Mouse (Mus musculus): ENCODE data around the gene Fam120b. TPM values are rescaled to one million over a fixed set of nuclear protein-coding genes. Genes with fewer than 3 reads are reported as not detected.

Gene Fam120b
- polyA plus RNA-seq (2014; fragmentation: Nextera tagmentation; extraction: Ambion mirVana) = 30.3 and 30.7 TPM in 2 replicates

GRCm38 (mm10) chr17:15395997-15396675 is at the start of gene Fam120b:
Gene Fam120b, plus strand, starts transcription at chr17:15396202.
- 1% methylated on average over 31 of the region's 31 CpGs for WGBS
- H3K36me3 ChIP-seq (ENCODE audit: control insufficient read depth, insufficient read depth, low read length) = no peaks in the 10 kb centered on the region

GRCm38 (mm10) chr17:15350152-15350551 is 45.9 kb upstream of the Fam120b start:
- Histone ChIP-seq H3K27ac (ENCODE audit: low read length) (no peak overlapping the region), H3K4me2 (replicated peaks; ENCODE audit: low read depth, low read length) (no peak overlapping the region), H3K36me3 (ENCODE audit: control insufficient read depth, insufficient read depth, low read length) (no peaks in the 10 kb centered on the region), H3K9me3 (ENCODE audit: control insufficient read depth, low read depth, low read length) (no peaks in the 10 kb centered on the region), H3K9ac (replicated peaks; ENCODE audit: low read depth, low read length) (no peak overlapping the region), H3K4me1 (ENCODE audit: control insufficient read depth, insufficient read depth, low read length) (no peaks in the 10 kb centered on the region), H3K4me3 (ENCODE audit: low read depth, low read length) (no peak overlapping the region), H3K27me3 (ENCODE audit: control insufficient read depth, insufficient read depth, low read length) (no peaks in the 10 kb centered on the region)
- 73% methylated on average over 2 of the region's 2 CpGs for WGBS
- no peak for ATAC-seq (ENCODE audit: insufficient number of reproducible peaks, insufficient read depth, low FRiP score, low read depth)

More at GRCm38 (mm10) chr17:15395997-15396675, at the start of gene Fam120b:
- peak within 1 kb of the TSS; percentile 89 for H3K27ac ChIP-seq (ENCODE audit: low read length)
- H3K4me2 ChIP-seq (replicated peaks; ENCODE audit: low read depth, low read length) = peak within 1 kb of the TSS; percentile 86
- peak; percentile 98 for ATAC-seq (ENCODE audit: insufficient number of reproducible peaks, insufficient read depth, low FRiP score, low read depth)
- H3K4me1 ChIP-seq (ENCODE audit: control insufficient read depth, insufficient read depth, low read length) = peaks cover 6% of the 10 kb centered on the region; the same call in 1 of the 2 replicates
- peak within 1 kb of the TSS; percentile 88 for H3K4me3 ChIP-seq (ENCODE audit: low read depth, low read length)
- H3K27me3 ChIP-seq (ENCODE audit: control insufficient read depth, insufficient read depth, low read length) = no peaks in the 10 kb centered on the region
- peak within 1 kb of the TSS; percentile 78 for H3K9ac ChIP-seq (replicated peaks; ENCODE audit: low read depth, low read length)
- no peaks in the 10 kb centered on the region for H3K9me3 ChIP-seq (ENCODE audit: control insufficient read depth, low read depth, low read length)

GRCm38 (mm10) chr17:15352869-15353610 is 43.0 kb upstream of the Fam120b start:
- Histone ChIP-seq H3K9me3 (ENCODE audit: control insufficient read depth, low read depth, low read length) (no peaks in the 10 kb centered on the region), H3K36me3 (ENCODE audit: control insufficient read depth, insufficient read depth, low read length) (no peaks in the 10 kb centered on the region), H3K9ac (replicated peaks; ENCODE audit: low read depth, low read length) (no peak overlapping the region), H3K27me3 (ENCODE audit: control insufficient read depth, insufficient read depth, low read length) (no peaks in the 10 kb centered on the region), H3K4me2 (replicated peaks; ENCODE audit: low read depth, low read length) (no peak overlapping the region), H3K27ac (ENCODE audit: low read length) (no peak overlapping the region), H3K4me3 (ENCODE audit: low read depth, low read length) (no peak overlapping the region), H3K4me1 (ENCODE audit: control insufficient read depth, insufficient read depth, low read length) (no peaks in the 10 kb centered on the region)
- WGBS = 61% methylated on average over 10 of the region's 10 CpGs
- no peak for ATAC-seq (ENCODE audit: insufficient number of reproducible peaks, insufficient read depth, low FRiP score, low read depth)

DNA sequence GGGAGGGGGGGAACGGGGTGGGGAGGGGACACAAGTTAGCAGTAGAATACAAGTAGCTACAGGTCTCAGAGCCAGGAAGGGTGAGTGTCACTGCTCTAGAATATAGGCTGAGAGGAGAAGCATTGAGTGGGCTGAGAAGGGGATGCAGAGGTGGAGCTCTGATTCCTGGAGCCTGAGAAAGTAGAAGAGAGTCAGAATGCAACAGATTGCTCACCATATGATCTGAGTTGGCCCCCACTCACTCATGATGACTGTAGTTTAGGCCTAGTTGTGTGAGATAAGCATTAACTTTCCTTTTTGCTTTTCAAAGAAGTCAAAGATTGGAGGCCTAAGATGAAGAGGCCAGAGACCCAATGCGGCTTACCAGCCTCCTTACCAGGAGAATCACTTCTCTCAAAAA is 42.0 kb upstream of the Fam120b start:
- Histone ChIP-seq H3K4me2 (replicated peaks; ENCODE audit: low read depth, low read length) (no peak overlapping the region), H3K27me3 (ENCODE audit: control insufficient read depth, insufficient read depth, low read length) (no peaks in the 10 kb centered on the region), H3K27ac (ENCODE audit: low read length) (no peak overlapping the region), H3K4me3 (ENCODE audit: low read depth, low read length) (no peak overlapping the region), H3K4me1 (ENCODE audit: control insufficient read depth, insufficient read depth, low read length) (no peaks in the 10 kb centered on the region), H3K9ac (replicated peaks; ENCODE audit: low read depth, low read length) (no peak overlapping the region), H3K36me3 (ENCODE audit: control insufficient read depth, insufficient read depth, low read length) (no peaks in the 10 kb centered on the region), H3K9me3 (ENCODE audit: control insufficient read depth, low read depth, low read length) (no peaks in the 10 kb centered on the region)
- no peak for ATAC-seq (ENCODE audit: insufficient number of reproducible peaks, insufficient read depth, low FRiP score, low read depth)
- WGBS = 75% methylated on average over 2 of the region's 2 CpGs

DNA sequence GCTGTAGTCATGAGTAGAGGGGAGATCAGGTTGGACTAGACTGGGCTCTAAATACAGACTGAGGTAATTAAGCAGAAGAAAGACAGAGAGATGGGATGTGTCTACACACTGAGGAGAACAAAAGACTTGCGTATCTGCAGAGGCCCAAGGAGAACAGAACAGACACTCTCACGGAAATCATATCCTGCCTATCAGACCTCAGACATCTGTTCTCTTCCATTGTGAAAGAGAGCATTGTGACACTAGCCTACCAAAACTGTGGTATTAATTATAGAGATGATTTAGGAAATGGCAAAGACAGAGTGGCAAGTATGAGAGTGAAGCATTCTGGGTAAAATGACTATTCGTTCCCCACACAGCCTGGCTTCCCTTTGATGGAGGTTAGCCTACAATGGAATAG is 40.9 kb upstream of the Fam120b start:
- ATAC-seq (ENCODE audit: insufficient number of reproducible peaks, insufficient read depth, low FRiP score, low read depth) = no peak
- Histone ChIP-seq H3K4me3 (ENCODE audit: low read depth, low read length) (no peak overlapping the region), H3K36me3 (ENCODE audit: control insufficient read depth, insufficient read depth, low read length) (no peaks in the 10 kb centered on the region), H3K27ac (ENCODE audit: low read length) (no peak overlapping the region), H3K9ac (replicated peaks; ENCODE audit: low read depth, low read length) (no peak overlapping the region), H3K9me3 (ENCODE audit: control insufficient read depth, low read depth, low read length) (no peaks in the 10 kb centered on the region), H3K4me2 (replicated peaks; ENCODE audit: low read depth, low read length) (no peak overlapping the region), H3K27me3 (ENCODE audit: control insufficient read depth, insufficient read depth, low read length) (no peaks in the 10 kb centered on the region), H3K4me1 (ENCODE audit: control insufficient read depth, insufficient read depth, low read length) (no peaks in the 10 kb centered on the region)
- 88% methylated on average over 3 of the region's 3 CpGs for WGBS

GRCm38 (mm10) chr17:15356526-15356925 is 39.5 kb upstream of the Fam120b start:
- no peak for ATAC-seq (ENCODE audit: insufficient number of reproducible peaks, insufficient read depth, low FRiP score, low read depth)
- WGBS = 78% methylated on average over 5 of the region's 5 CpGs

DNA sequence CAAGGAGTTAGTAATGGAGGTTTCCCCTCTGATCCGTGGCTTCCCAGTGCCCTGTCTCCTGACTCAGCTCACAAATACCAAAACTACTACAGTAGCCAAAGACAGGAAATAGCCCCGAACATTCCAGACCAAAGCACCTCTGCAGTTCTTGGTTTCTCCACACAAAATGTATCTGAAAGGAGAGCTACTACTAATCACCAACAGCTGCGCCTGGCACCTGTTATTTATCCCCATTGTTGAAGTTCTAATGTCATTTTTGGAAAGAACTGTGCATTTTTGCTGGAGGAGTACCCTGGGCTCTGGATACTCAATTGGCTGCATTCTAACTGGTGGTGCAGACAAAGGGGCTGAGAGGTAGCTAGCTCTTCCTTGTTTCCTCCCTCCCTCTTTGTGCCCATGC is 38.9 kb upstream of the Fam120b start:
- Histone ChIP-seq H3K4me3 (ENCODE audit: low read depth, low read length) (no peak overlapping the region), H3K4me2 (replicated peaks; ENCODE audit: low read depth, low read length) (no peak overlapping the region), H3K9ac (replicated peaks; ENCODE audit: low read depth, low read length) (no peak overlapping the region), H3K27me3 (ENCODE audit: control insufficient read depth, insufficient read depth, low read length) (no peaks in the 10 kb centered on the region), H3K36me3 (ENCODE audit: control insufficient read depth, insufficient read depth, low read length) (no peaks in the 10 kb centered on the region), H3K4me1 (ENCODE audit: control insufficient read depth, insufficient read depth, low read length) (no peaks in the 10 kb centered on the region), H3K27ac (ENCODE audit: low read length) (no peak overlapping the region), H3K9me3 (ENCODE audit: control insufficient read depth, low read depth, low read length) (no peaks in the 10 kb centered on the region)
- ATAC-seq (ENCODE audit: insufficient number of reproducible peaks, insufficient read depth, low FRiP score, low read depth) = no peak
- WGBS = 62% methylated on average over 3 of the region's 3 CpGs

More at GRCm38 (mm10) chr17:15356526-15356925, 39.5 kb upstream of the Fam120b start:
- Histone ChIP-seq H3K27ac (ENCODE audit: low read length) (no peak overlapping the region), H3K36me3 (ENCODE audit: control insufficient read depth, insufficient read depth, low read length) (no peaks in the 10 kb centered on the region), H3K4me2 (replicated peaks; ENCODE audit: low read depth, low read length) (no peak overlapping the region), H3K9me3 (ENCODE audit: control insufficient read depth, low read depth, low read length) (no peaks in the 10 kb centered on the region), H3K4me1 (ENCODE audit: control insufficient read depth, insufficient read depth, low read length) (no peaks in the 10 kb centered on the region), H3K9ac (replicated peaks; ENCODE audit: low read depth, low read length) (no peak overlapping the region), H3K27me3 (ENCODE audit: control insufficient read depth, insufficient read depth, low read length) (no peaks in the 10 kb centered on the region), H3K4me3 (ENCODE audit: low read depth, low read length) (no peak overlapping the region)

GRCm38 (mm10) chr17:15363656-15364055 is 32.3 kb upstream of the Fam120b start:
- Histone ChIP-seq H3K27me3 (ENCODE audit: control insufficient read depth, insufficient read depth, low read length) (no peaks in the 10 kb centered on the region), H3K36me3 (ENCODE audit: control insufficient read depth, insufficient read depth, low read length) (peaks cover 5% of the 10 kb centered on the region; the same call in 1 of the 2 replicates), H3K9ac (replicated peaks; ENCODE audit: low read depth, low read length) (no peak overlapping the region), H3K27ac (ENCODE audit: low read length) (no peak overlapping the region), H3K9me3 (ENCODE audit: control insufficient read depth, low read depth, low read length) (no peaks in the 10 kb centered on the region), H3K4me3 (ENCODE audit: low read depth, low read length) (no peak overlapping the region), H3K4me1 (ENCODE audit: control insufficient read depth, insufficient read depth, low read length) (no peaks in the 10 kb centered on the region), H3K4me2 (replicated peaks; ENCODE audit: low read depth, low read length) (no peak overlapping the region)
- 53% methylated on average over 3 of the region's 3 CpGs for WGBS
- no peak for ATAC-seq (ENCODE audit: insufficient number of reproducible peaks, insufficient read depth, low FRiP score, low read depth)
